Mouse (Mus musculus): ENCODE measurements around the gene Gatad1. TPM values are rescaled to one million over a fixed set of nuclear protein-coding genes. Genes with fewer than 3 reads are reported as not detected.
"Not testable (repeated sequence)": the region's sequence is repeated elsewhere in the genome, so short reads cannot be mapped to it uniquely, and the experiment has no call there.

Gatad1 gene
- polyA plus RNA-seq, 1 experiment: 37.1 TPM

DNA sequence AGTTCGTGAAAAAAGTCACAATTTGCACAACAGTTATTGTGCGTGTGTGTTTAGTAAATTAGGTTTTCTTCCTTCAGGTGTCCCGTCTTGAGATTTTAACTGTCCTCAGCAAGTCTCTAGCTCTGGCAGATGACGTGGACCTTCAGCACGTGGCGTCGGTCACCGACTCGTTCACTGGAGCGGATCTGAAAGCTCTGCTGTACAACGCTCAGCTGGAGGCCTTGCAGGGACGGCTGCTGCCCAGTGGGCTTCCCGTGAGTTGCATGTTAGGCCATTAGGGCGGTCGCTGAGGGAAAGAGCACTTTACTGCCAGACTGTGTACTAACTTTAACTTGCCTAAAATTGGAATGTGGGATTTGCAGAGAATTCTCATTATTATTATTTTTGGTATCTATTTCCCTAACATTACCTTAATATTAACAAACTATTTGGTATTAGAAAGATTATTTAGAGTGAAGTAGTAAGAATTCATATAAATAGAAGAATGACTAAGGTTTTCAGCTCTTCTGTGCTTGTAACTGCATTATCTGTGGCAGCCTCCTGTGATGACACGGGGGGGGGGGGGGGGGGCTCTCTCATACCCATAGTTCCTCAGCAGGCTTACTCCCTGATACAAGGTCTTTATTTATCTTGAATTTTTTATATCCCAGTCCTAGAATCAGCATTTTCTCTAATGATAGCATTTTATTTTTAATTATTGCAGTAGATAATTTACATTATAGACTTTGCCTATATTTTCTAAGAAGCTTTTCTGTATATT lies 25.3 kb downstream of the Gatad1 start:
- no peak overlapping the region for H3K27ac ChIP-seq (ENCODE audit: control insufficient read depth, insufficient read depth, low read length)
- no peak overlapping the region for H3K4me3 ChIP-seq (ENCODE audit: control insufficient read depth, insufficient read depth, low read length)
- H3K27me3 ChIP-seq (ENCODE audit: control insufficient read depth, insufficient read depth, low read length): no peaks in the 10 kb centered on the region
- no peaks in the 10 kb centered on the region for H3K4me1 ChIP-seq (replicated peaks; ENCODE audit: control insufficient read depth, insufficient read depth, low read length)
- DNase-seq: no peak
- WGBS: 93% methylated on average over 16 of the region's 16 CpGs
- 0 out of 2 replicates have a peak, but pooled peaks cover 3% of the 10 kb centered on the region for H3K36me3 ChIP-seq (ENCODE audit: control insufficient read depth, insufficient read depth, low read length)
- TF ChIP-seq CTCF (IDR thresholded peaks at IDR 0.05; ENCODE audit: borderline replicate concordance, control insufficient read depth, extremely low read depth, insufficient read depth, low read length, poor library complexity) (no peak), POLR2A (IDR thresholded peaks at IDR 0.05; ENCODE audit: control insufficient read depth, extremely low read depth, insufficient read depth, low read length, poor library complexity) (no peak)

DNA sequence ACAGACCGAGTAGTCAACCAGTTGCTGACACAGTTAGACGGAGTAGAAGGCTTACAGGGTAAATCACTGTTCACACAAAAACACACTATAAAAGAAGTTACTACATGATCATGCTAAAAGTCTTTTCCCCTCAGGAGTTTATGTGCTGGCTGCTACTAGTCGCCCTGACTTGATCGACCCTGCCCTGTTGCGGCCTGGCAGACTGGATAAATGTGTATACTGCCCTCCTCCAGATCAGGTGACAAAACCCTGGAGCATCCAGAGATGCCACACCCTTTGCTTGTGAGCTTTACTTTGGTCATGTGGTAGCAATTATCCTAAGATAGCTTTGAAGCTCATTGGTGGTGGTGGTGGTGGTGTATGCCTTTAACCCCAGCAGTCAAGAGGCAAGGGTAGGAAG lies 26.9 kb downstream of the Gatad1 start:
- H3K36me3 ChIP-seq (ENCODE audit: control insufficient read depth, insufficient read depth, low read length): peaks cover under 1% of the 10 kb centered on the region; the same call in 1 of the 2 replicates

DNA sequence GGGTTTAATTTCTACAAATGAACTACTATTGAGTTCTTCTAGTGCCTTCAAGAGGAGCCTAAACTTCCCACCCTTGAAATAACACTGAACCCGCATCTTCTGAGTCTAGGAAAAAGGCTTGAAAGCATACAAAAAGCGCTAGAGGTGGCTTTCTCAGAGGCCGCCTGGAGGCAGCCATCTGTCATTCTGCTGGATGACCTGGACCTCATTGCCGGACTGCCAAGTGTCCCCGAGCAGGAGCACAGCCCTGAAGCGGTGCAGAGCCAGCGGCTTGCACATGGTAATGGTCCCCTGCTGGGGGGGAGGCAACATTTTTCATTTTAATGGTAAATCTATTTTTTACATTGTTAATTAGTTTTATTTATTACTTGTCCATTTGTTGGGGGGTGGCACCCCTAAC lies 36.5 kb downstream of the Gatad1 start:
- no peaks in the 10 kb centered on the region for H3K4me1 ChIP-seq (replicated peaks; ENCODE audit: control insufficient read depth, insufficient read depth, low read length)
- H3K27me3 ChIP-seq (ENCODE audit: control insufficient read depth, insufficient read depth, low read length): no peaks in the 10 kb centered on the region
- peaks cover 7% of the 10 kb centered on the region for H3K36me3 ChIP-seq (ENCODE audit: control insufficient read depth, insufficient read depth, low read length)
- no peak for TF ChIP-seq CTCF (IDR thresholded peaks at IDR 0.05; ENCODE audit: borderline replicate concordance, control insufficient read depth, extremely low read depth, insufficient read depth, low read length, poor library complexity)
- TF ChIP-seq POLR2A (IDR thresholded peaks at IDR 0.05; ENCODE audit: control insufficient read depth, extremely low read depth, insufficient read depth, low read length, poor library complexity): no peak
- no peak overlapping the region for H3K4me3 ChIP-seq (ENCODE audit: control insufficient read depth, insufficient read depth, low read length)
- 97% methylated on average over 7 of the region's 7 CpGs for WGBS
- DNase-seq: no peak
- H3K27ac ChIP-seq (ENCODE audit: control insufficient read depth, insufficient read depth, low read length): no peak overlapping the region

More for the DNA sequence above, 26.9 kb downstream of the Gatad1 start:
- WGBS: 95% methylated on average over 5 of the region's 5 CpGs
- H3K27me3 ChIP-seq (ENCODE audit: control insufficient read depth, insufficient read depth, low read length): no peaks in the 10 kb centered on the region
- H3K4me3 ChIP-seq (ENCODE audit: control insufficient read depth, insufficient read depth, low read length): no peak overlapping the region
- no peak overlapping the region for H3K27ac ChIP-seq (ENCODE audit: control insufficient read depth, insufficient read depth, low read length)
- TF ChIP-seq POLR2A (IDR thresholded peaks at IDR 0.05; ENCODE audit: control insufficient read depth, extremely low read depth, insufficient read depth, low read length, poor library complexity) (no peak), CTCF (IDR thresholded peaks at IDR 0.05; ENCODE audit: borderline replicate concordance, control insufficient read depth, extremely low read depth, insufficient read depth, low read length, poor library complexity) (no peak)
- H3K4me1 ChIP-seq (replicated peaks; ENCODE audit: control insufficient read depth, insufficient read depth, low read length): no peaks in the 10 kb centered on the region
- DNase-seq: no peak

DNA sequence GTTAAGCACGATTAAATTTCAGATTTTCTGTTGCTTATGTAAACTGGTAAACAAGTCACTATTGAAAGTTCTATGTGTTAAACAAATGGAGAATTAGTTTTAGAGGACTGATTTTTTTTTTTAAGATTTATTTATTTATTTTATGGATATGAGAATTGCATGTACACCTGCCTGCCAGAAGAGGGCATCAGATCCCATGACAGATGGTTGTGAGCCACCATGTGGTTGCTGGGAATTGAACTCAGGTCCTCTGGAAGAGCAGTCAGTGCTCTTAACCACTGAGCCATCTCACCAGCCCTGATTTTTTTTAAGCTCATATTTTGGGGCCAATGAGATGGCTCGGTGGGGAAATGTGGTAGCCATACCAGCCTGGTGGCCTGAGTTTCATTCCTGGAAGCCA lies 45.1 kb downstream of the Gatad1 start:
- not testable (repeated sequence) for H3K27ac ChIP-seq (ENCODE audit: control insufficient read depth, insufficient read depth, low read length); H3K36me3 ChIP-seq (ENCODE audit: control insufficient read depth, insufficient read depth, low read length); DNase-seq; H3K27me3 ChIP-seq (ENCODE audit: control insufficient read depth, insufficient read depth, low read length); H3K4me3 ChIP-seq (ENCODE audit: control insufficient read depth, insufficient read depth, low read length); H3K4me1 ChIP-seq (replicated peaks; ENCODE audit: control insufficient read depth, insufficient read depth, low read length)
- WGBS: 98% methylated on average over 2 of the region's 2 CpGs

DNA sequence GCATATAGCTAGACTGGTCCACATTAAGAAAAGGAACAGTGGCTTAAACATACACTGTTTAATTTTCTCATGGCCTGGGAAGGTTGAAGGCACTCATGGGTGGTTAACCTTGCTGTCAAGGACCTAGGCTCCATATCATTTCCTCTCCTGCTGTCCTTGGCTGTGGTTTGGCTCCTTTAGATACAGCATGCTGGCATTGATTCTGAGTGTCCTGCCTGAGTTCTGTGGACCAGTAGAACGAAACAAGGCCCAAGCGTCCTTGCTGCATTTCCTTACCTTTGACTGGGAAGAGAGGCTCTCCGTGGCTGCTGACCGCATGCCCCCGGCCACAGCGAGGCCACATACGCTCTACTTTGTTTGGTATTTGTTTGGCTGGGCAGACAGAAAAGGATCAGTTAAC lies 47.7 kb downstream of the Gatad1 start:
- Histone ChIP-seq H3K27ac (ENCODE audit: control insufficient read depth, insufficient read depth, low read length) (no peak overlapping the region), H3K36me3 (ENCODE audit: control insufficient read depth, insufficient read depth, low read length) (peaks cover 12% of the 10 kb centered on the region; the same call in 1 of the 2 replicates), H3K4me1 (replicated peaks; ENCODE audit: control insufficient read depth, insufficient read depth, low read length) (no peaks in the 10 kb centered on the region), H3K27me3 (ENCODE audit: control insufficient read depth, insufficient read depth, low read length) (no peaks in the 10 kb centered on the region), H3K4me3 (ENCODE audit: control insufficient read depth, insufficient read depth, low read length) (no peak overlapping the region)
- no peak for DNase-seq
- WGBS: 95% methylated on average over 7 of the region's 7 CpGs
- TF ChIP-seq CTCF (IDR thresholded peaks at IDR 0.05; ENCODE audit: borderline replicate concordance, control insufficient read depth, extremely low read depth, insufficient read depth, low read length, poor library complexity) (no peak), POLR2A (IDR thresholded peaks at IDR 0.05; ENCODE audit: control insufficient read depth, extremely low read depth, insufficient read depth, low read length, poor library complexity) (no peak)

DNA sequence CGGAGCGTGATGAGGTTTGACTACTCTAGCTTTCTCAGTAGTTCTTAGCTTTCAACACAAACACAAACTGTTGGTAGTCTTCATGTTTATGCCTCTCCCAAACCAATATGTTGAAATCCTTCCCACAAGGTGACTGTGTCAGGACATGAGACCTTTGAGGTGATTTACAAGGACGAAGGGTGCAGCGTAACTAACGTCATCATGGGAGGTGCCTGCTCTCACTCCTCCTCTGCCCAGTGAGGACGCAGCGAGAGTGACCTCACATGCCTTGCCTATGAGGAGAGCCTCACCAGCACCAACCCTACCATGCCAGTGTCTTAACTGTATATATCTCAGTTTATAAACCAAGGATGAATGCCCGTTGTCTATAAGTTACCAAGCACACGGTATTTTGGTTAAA lies 49.9 kb downstream of the Gatad1 start:
- 96% methylated on average over 9 of the region's 9 CpGs for WGBS
- no peaks in the 10 kb centered on the region for H3K4me1 ChIP-seq (replicated peaks; ENCODE audit: control insufficient read depth, insufficient read depth, low read length)
- no peaks in the 10 kb centered on the region for H3K27me3 ChIP-seq (ENCODE audit: control insufficient read depth, insufficient read depth, low read length)
- H3K4me3 ChIP-seq (ENCODE audit: control insufficient read depth, insufficient read depth, low read length): no peak overlapping the region
- peaks cover 12% of the 10 kb centered on the region; the same call in 1 of the 2 replicates for H3K36me3 ChIP-seq (ENCODE audit: control insufficient read depth, insufficient read depth, low read length)
- no peak for DNase-seq
- TF ChIP-seq CTCF (IDR thresholded peaks at IDR 0.05; ENCODE audit: borderline replicate concordance, control insufficient read depth, extremely low read depth, insufficient read depth, low read length, poor library complexity) (no peak), POLR2A (IDR thresholded peaks at IDR 0.05; ENCODE audit: control insufficient read depth, extremely low read depth, insufficient read depth, low read length, poor library complexity) (no peak)
- no peak overlapping the region for H3K27ac ChIP-seq (ENCODE audit: control insufficient read depth, insufficient read depth, low read length)

DNA sequence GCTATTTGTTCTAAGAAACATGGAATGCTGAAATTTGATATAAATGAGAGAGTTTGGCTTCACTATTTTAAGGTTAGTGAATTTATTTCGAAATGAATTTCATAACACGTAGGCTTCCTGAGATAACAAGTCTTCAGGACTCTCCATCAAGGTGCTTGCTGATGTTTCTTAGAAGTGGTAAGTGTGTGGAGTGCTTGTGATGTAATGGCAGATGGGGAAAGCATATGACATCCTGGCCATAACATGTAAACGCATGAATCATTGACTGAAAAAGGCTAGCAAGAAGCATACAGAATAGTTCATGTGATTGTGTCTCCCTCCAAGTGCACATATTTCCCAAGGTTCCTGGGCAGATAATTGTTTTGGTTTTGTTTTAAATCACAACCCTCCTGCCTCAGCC lies 56.2 kb downstream of the Gatad1 start:
- Histone ChIP-seq H3K4me3 (ENCODE audit: control insufficient read depth, insufficient read depth, low read length) (no peak overlapping the region), H3K27ac (ENCODE audit: control insufficient read depth, insufficient read depth, low read length) (no peak overlapping the region), H3K4me1 (replicated peaks; ENCODE audit: control insufficient read depth, insufficient read depth, low read length) (peaks cover 4% of the 10 kb centered on the region), H3K36me3 (ENCODE audit: control insufficient read depth, insufficient read depth, low read length) (peaks cover 9% of the 10 kb centered on the region; the same call in 1 of the 2 replicates), H3K27me3 (ENCODE audit: control insufficient read depth, insufficient read depth, low read length) (no peaks in the 10 kb centered on the region)
- TF ChIP-seq CTCF (IDR thresholded peaks at IDR 0.05; ENCODE audit: borderline replicate concordance, control insufficient read depth, extremely low read depth, insufficient read depth, low read length, poor library complexity): no peak
- TF ChIP-seq POLR2A (IDR thresholded peaks at IDR 0.05; ENCODE audit: control insufficient read depth, extremely low read depth, insufficient read depth, low read length, poor library complexity): no peak
- no peak for DNase-seq
- WGBS: 91% methylated on average over 3 of the region's 3 CpGs
